20 mouse cellular contexts compared by ENCODE assay signal in the genomic region with DNA sequence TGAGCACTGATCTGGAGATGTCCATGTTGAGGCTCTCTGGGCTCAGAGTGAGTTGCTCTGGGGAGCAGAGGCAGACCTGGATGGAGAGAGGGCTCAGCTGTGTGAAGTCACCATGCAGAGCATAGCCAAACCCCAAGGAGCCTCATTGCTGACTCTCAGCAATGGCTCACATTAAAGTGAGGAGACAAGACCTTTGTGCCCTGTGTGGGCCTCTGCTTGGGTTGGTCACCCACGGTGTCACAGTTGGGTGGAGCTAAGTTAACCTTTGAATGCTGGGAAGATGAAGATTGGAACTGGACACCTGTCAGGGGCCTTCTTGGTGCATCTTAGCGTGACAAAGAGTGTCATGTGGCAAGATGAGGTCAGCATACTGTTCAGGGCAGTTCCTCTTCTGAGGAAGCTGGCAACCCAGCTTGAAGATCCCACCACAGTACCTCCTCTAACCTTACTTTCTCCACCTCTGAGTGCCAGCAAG. TPM values are rescaled to one million over a fixed set of nuclear protein-coding genes. Genes with fewer than 3 reads are reported as not detected.
A peak's percentile ranks its signal among the peaks of the same experiment; 100 is the strongest.
DNase-seq lines count a peak whose midpoint lies in the region; ATAC-seq and TF ChIP-seq lines count a peak whose summit lies in the region.
"Had no signal": no experiment of that assay in that cellular context is flagged by ENCODE, and none has a peak within 500 bp of the region (broad histone marks: within the 10 kb centered on the region; RNA-seq: fewer than 3 reads in every experiment).

No protein-coding gene starts in this region.

- H3K27me3 ChIP-seq in kidney, adult 2 months (replicated peaks; ENCODE audit: control insufficient read depth, insufficient read depth, low read length), result no peaks in the 10 kb centered on the region
- no peaks in the 10 kb centered on the region for H3K27me3 ChIP-seq in splenic B cell, adult 2 months (ENCODE audit: control insufficient read depth, insufficient read depth, low read length, poor library complexity, severe bottlenecking)
- H3K27me3 ChIP-seq in midbrain, postnatal 0 days (ENCODE audit: insufficient read depth, low read length), result no peaks in the 10 kb centered on the region
- H3K27me3 ChIP-seq: neural tube, embryonic 13.5 days had no signal

- H3K9me3 ChIP-seq in midbrain, postnatal 0 days (ENCODE audit: low read length), result no peaks in the 10 kb centered on the region
- H3K9me3 ChIP-seq: heart, embryonic 15.5 days; limb, embryonic 12.5 days; neural tube, embryonic 13.5 days had no signal

- H3K4me3 ChIP-seq in bone marrow macrophage, adult 2 months (ENCODE audit: insufficient read depth, low read length), result no peak overlapping the region
- no peak overlapping the region for H3K4me3 ChIP-seq in kidney, adult 2 months (ENCODE audit: insufficient read depth, low read depth, low read length)
- no peak overlapping the region for H3K4me3 ChIP-seq in midbrain, postnatal 0 days (ENCODE audit: low read depth, low read length)
- H3K4me3 ChIP-seq: heart, embryonic 15.5 days; layer of hippocampus, adult 2 months; limb, embryonic 12.5 days; neural tube, embryonic 13.5 days had no signal

- TF ChIP-seq CTCF in bone marrow macrophage, adult 2 months (IDR thresholded peaks at IDR 0.05; ENCODE audit: low read depth, low read length), result no peak
- no peak for TF ChIP-seq CTCF in kidney, adult 2 months (conservative IDR thresholded peaks at IDR 0.05; ENCODE audit: insufficient read depth, insufficient read length, low read depth, low read length)
- TF ChIP-seq CTCF in midbrain, postnatal 0 days (IDR thresholded peaks at IDR 0.05), result no peak

- H3K4me2 ChIP-seq in midbrain, postnatal 0 days (ENCODE audit: low read depth, low read length, poor library complexity, severe bottlenecking), result no peak overlapping the region
- H3K4me2 ChIP-seq: heart, embryonic 15.5 days; limb, embryonic 12.5 days; neural tube, embryonic 13.5 days had no signal

- 29% methylated on average over 2 of the region's 2 CpGs for WGBS in kidney, adult 2 months
- 86% methylated on average over 2 of the region's 2 CpGs for WGBS in midbrain, postnatal 0 days

- no peaks in the 10 kb centered on the region for H3K36me3 ChIP-seq in kidney, adult 2 months (ENCODE audit: control insufficient read depth, insufficient read depth, low read length)
- H3K36me3 ChIP-seq in splenic B cell, adult 2 months (ENCODE audit: control insufficient read depth, insufficient read depth, low read length, poor library complexity, severe bottlenecking), result peaks cover 22% of the 10 kb centered on the region; the same call in 1 of the 2 replicates
- no peaks in the 10 kb centered on the region for H3K36me3 ChIP-seq in midbrain, postnatal 0 days (ENCODE audit: insufficient read depth, low read length)
- H3K36me3 ChIP-seq: heart, embryonic 15.5 days; limb, embryonic 12.5 days; neural tube, embryonic 13.5 days had no signal

- no peak for TF ChIP-seq POLR2A in bone marrow macrophage, adult 2 months (IDR thresholded peaks at IDR 0.05; ENCODE audit: borderline replicate concordance, low read depth, low read length)
- TF ChIP-seq POLR2A in kidney, adult 2 months (IDR thresholded peaks at IDR 0.05; ENCODE audit: low read depth, low read length), result no peak

- peak overlapping the region; percentile 38 for H3K27ac ChIP-seq in bone marrow macrophage, adult 2 months (ENCODE audit: insufficient read depth, low read depth, low read length)
- H3K27ac ChIP-seq in kidney, adult 2 months (ENCODE audit: insufficient read depth, low read depth, low read length), result peak overlapping the region; percentile 39; the same call in 1 of the 2 replicates
- no peak overlapping the region for H3K27ac ChIP-seq in midbrain, postnatal 0 days (ENCODE audit: low read depth, low read length)
- H3K27ac ChIP-seq: heart, embryonic 15.5 days; hindbrain, postnatal 0 days; layer of hippocampus, adult 2 months; limb, embryonic 12.5 days; liver, embryonic 14.5 days; neural tube, embryonic 13.5 days had no signal

- peak; percentile 92 for DNase-seq in kidney, adult 2 months
- DNase-seq in kidney, postnatal 14 days, result peak; percentile 57
- DNase-seq in splenic B cell, adult 2 months (ENCODE audit: low read depth, low spot score), result peak; percentile 80
- no peak for DNase-seq in midbrain, postnatal 0 days (ENCODE audit: low spot score)
- no peak for DNase-seq in layer of hippocampus, adult 8-10 months (ENCODE audit: low spot score in 2 of 2)
- DNase-seq: cerebellum, adult 11 months; cerebellum, postnatal 14 days; right cerebral cortex, postnatal 14 days had no signal

- peaks cover 51% of the 10 kb centered on the region for H3K4me1 ChIP-seq in bone marrow macrophage, adult 2 months (ENCODE audit: control insufficient read depth, insufficient read depth, low read length)
- peaks cover 12% of the 10 kb centered on the region for H3K4me1 ChIP-seq in kidney, adult 2 months (ENCODE audit: control insufficient read depth, insufficient read depth, low read length)
- 0 out of 2 replicates have a peak, but pooled peaks cover 2% of the 10 kb centered on the region for H3K4me1 ChIP-seq in midbrain, postnatal 0 days (ENCODE audit: insufficient read depth, low read length)
- H3K4me1 ChIP-seq: heart, embryonic 15.5 days; limb, embryonic 12.5 days; neural tube, embryonic 13.5 days had no signal

- ATAC-seq in midbrain, postnatal 0 days (ENCODE audit: low FRiP score), result no peak
- ATAC-seq in inflammation-experienced regulatory T-cells, adult 6 months, result no peak
- ATAC-seq: forebrain, embryonic 14.5 days; hindbrain, postnatal 0 days; lung, postnatal 0 days had no signal

- H3K9ac ChIP-seq in midbrain, postnatal 0 days (replicated peaks; ENCODE audit: low read length, poor library complexity, severe bottlenecking), result no peak overlapping the region
- H3K9ac ChIP-seq: heart, embryonic 15.5 days; limb, embryonic 12.5 days; liver, embryonic 14.5 days; neural tube, embryonic 13.5 days had no signal

RNA-seq across cellular contexts. Expression of gene Ciita, which starts 16.0 kb away (rescaled TPM):
- polyA plus RNA-seq in bone marrow macrophage, adult 2 months (2012; ENCODE audit: insufficient read depth, insufficient read length, missing spikeins), result 59.0 and 67.4 TPM in 2 replicates
- 2.8 and 5.3 TPM in 2 replicates for polyA plus RNA-seq in kidney, adult 2 months (2012; rRNA removed)
- total RNA-seq in midbrain, postnatal 0 days (2014; rRNA removed), result under 0.01 and 0.09 TPM in 2 replicates
- 0.26 and 0.27 TPM in 2 replicates for polyA plus RNA-seq in midbrain, postnatal 0 days (2015; fragmentation: Nextera tagmentation; extraction: Ambion mirVana)
- total RNA-seq in layer of hippocampus, adult 8-10 months (2022), result under 1 TPM; 0.18 to 0.67 (median 0.39) TPM
- 1 to 10 TPM in 2 of 3 experiments, under 1 TPM in 1; 0.86 to 1.8 (median 1.3) TPM for polyA plus RNA-seq in inflammation-experienced regulatory T-cells, adult 6 months (2017; shearing (Covaris generic))
- total RNA-seq: hindbrain, postnatal 0 days had no signal

RNA-seq across cellular contexts. Expression of gene Dexi, which starts 47.0 kb away (rescaled TPM):
- 16.1 and 18.1 TPM in 2 replicates for polyA plus RNA-seq in bone marrow macrophage, adult 2 months (2012; ENCODE audit: insufficient read depth, insufficient read length, missing spikeins)
- polyA plus RNA-seq in kidney, adult 2 months (2012; rRNA removed), result 40.0 and 41.0 TPM in 2 replicates
- total RNA-seq in midbrain, postnatal 0 days (2014; rRNA removed), result 24.6 and 38.0 TPM in 2 replicates
- polyA plus RNA-seq in midbrain, postnatal 0 days (2015; fragmentation: Nextera tagmentation; extraction: Ambion mirVana), result 16.7 and 18.2 TPM in 2 replicates
- total RNA-seq in layer of hippocampus, adult 8-10 months (2022), result 10 to 100 TPM; 55.5 to 66.1 (median 63.2) TPM
- 1 to 10 TPM; 4.1 to 5.1 (median 4.6) TPM for polyA plus RNA-seq in inflammation-experienced regulatory T-cells, adult 6 months (2017; shearing (Covaris generic))

RNA-seq across cellular contexts. Expression of gene Tvp23a, which starts 48.7 kb away (rescaled TPM):
- polyA plus RNA-seq in bone marrow macrophage, adult 2 months (2012; ENCODE audit: insufficient read depth, insufficient read length, missing spikeins), result not detected in 2 replicates
- 0.75 and 0.84 TPM in 2 replicates for polyA plus RNA-seq in kidney, adult 2 months (2012; rRNA removed)
- total RNA-seq in midbrain, postnatal 0 days (2014; rRNA removed), result 77.6 and 82.0 TPM in 2 replicates
- 44.1 and 46.8 TPM in 2 replicates for polyA plus RNA-seq in midbrain, postnatal 0 days (2015; fragmentation: Nextera tagmentation; extraction: Ambion mirVana)
- 10 to 100 TPM; 24.5 to 28.4 (median 25.9) TPM for total RNA-seq in layer of hippocampus, adult 8-10 months (2022)
- polyA plus RNA-seq in inflammation-experienced regulatory T-cells, adult 6 months (2017; shearing (Covaris generic)), result 1 to 10 TPM in 1 of 3 experiments, under 1 TPM in 2; 0.75 to 1.7 (median 0.92) TPM
- total RNA-seq: hematopoietic stem cell, adult 5-6 weeks; megakaryocyte-erythroid progenitor cell, adult 5-6 weeks had no signal

RNA-seq across cellular contexts. Expression of gene Clec16a, which starts 49.3 kb away (rescaled TPM):
- polyA plus RNA-seq in bone marrow macrophage, adult 2 months (2012; ENCODE audit: insufficient read depth, insufficient read length, missing spikeins), result 15.3 and 15.8 TPM in 2 replicates
- polyA plus RNA-seq in kidney, adult 2 months (2012; rRNA removed), result 15.7 and 16.8 TPM in 2 replicates
- 63.8 and 65.8 TPM in 2 replicates for total RNA-seq in midbrain, postnatal 0 days (2014; rRNA removed)
- 58.5 and 69.5 TPM in 2 replicates for polyA plus RNA-seq in midbrain, postnatal 0 days (2015; fragmentation: Nextera tagmentation; extraction: Ambion mirVana)
- total RNA-seq in layer of hippocampus, adult 8-10 months (2022), result 10 to 100 TPM; 85.2 to 99.0 (median 92.5) TPM
- 10 to 100 TPM in 1 of 3 experiments, 1 to 10 TPM in 2; 5.7 to 10.2 (median 7.8) TPM for polyA plus RNA-seq in inflammation-experienced regulatory T-cells, adult 6 months (2017; shearing (Covaris generic))

Comparison
In these comparisons a context has a peak if more than half of its experiments do, and no peak if none do; other contexts are left out.
1. DNase-seq: peak in kidney, adult 2 months (single experiment), kidney, postnatal 14 days (single experiment) and splenic B cell, adult 2 months (single experiment); none in midbrain, postnatal 0 days (single experiment) and layer of hippocampus, adult 8-10 months (0 of 2).
2. RNA of gene Tvp23a, which starts 48.7 kb away (polyA plus RNA-seq): 44.1 to 46.8 TPM in midbrain, postnatal 0 days; 0.75 to 1.7 TPM in inflammation-experienced regulatory T-cells, adult 6 months, 0.75 to 0.84 TPM in kidney, adult 2 months and not detected in bone marrow macrophage, adult 2 months; every median in the first group is over 10 times any median in the second.